Mouse (Mus musculus): Measurements from ENCODE around the gene Cox8b. TPM values are rescaled to one million over a fixed set of nuclear protein-coding genes. Genes with fewer than 3 reads are reported as not detected.
A peak's percentile ranks its signal among the peaks of the same experiment; 100 is the strongest.

The Cox8b gene
- polyA plus RNA-seq (2015; fragmentation: Nextera tagmentation; extraction: Ambion mirVana) = 1.9 and 3.2 TPM in 2 replicates

DNA sequence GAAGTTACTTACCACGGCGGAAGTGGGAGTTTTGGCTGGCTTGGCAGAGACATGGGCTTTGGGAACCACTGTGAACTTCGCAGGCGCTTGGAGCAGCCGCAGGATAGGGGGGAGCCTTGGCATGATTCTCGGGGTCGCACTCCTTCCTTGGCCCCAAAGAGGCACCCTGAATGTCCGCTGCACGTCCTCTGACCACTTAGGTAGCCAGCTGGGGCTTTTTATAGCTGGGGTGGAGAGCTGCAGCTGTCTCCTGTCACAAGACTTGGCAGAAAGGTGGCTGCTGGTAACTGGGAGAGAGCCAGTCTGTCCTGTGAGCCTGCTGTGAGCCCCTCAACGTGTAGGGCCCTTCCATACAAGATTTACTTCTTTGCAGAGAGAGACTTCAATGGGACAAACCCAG is at the start of gene Cox8b:
TSS of gene Cox8b (minus strand) at position 227 of the 400 bp plus-strand sequence.
- no peak for DNase-seq (ENCODE audit: low spot score)

GRCm38 (mm10) chr7:140949255-140949654 is 49.0 kb upstream of the Cox8b start:
- DNase-seq (ENCODE audit: low spot score) = no peak

- no peak for DNase-seq (ENCODE audit: low spot score)
Observed at GRCm38 (mm10) chr7:140948161-140948560, 47.9 kb upstream of the Cox8b start.

DNA sequence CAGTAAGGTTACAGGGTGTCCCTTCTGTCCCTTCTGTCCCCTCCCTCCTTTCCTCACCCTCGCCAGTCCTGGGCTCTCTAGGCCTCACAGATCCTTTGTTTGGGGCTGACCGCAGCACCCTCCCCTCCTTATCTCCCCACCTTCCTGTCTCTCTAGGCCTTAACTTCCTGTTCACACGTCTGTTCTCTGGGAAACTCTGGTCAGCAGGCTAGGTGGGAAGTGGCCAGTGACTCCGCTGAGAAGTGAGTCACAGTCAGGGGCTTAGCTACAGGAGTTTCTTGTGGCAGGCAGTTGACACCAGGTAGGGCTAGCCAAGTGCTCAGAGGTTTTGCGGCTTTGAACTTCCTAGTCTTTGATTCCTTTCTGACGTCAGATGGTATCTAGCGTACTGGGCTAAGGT is 46.7 kb upstream of the Cox8b start:
- peak; percentile 61 for DNase-seq (ENCODE audit: low spot score)

DNA sequence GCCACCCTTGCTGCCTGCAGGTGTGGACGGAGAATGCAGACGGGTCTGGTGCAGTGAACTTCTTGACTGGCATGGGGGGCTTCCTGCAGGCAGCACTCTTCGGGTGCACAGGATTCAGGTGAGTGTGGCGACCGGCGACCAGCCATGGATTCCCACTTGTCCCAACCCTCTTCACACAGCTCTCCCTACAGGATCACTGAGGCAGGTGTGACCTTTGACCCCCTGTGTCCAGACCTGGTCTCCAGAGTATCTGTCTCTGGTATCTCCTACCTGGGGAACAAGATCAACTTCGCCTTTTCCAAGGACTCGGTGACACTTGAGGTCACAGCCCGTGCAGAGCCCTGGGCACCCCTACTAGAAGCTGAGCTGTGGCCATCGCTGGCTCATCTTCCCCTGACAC is 46.1 kb upstream of the Cox8b start:
- no peak for DNase-seq (ENCODE audit: low spot score)

GRCm38 (mm10) chr7:140945247-140945646 is 45.0 kb upstream of the Cox8b start:
- DNase-seq (ENCODE audit: low spot score) = no peak

DNA sequence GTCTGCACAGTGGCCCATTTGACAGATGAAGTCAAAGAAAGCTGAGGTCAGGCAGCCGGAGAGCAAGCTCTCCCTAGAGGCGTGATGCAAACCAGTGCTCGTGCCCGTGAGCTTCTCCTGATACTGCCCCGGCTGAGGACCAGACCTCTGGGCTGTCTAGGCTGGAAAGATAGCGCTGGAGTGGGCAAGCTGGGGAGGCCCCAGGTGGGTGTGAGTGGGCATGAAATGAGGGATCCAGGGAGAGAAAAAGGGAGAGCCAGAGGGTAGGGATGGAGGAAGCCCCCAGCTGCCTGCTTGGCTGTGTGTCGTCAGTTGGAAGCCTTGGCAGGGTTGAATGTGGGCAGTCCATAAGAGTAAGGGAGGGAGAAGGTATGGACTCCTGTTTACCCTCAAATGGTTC is 44.0 kb upstream of the Cox8b start:
- DNase-seq (ENCODE audit: low spot score) = no peak

- DNase-seq (ENCODE audit: low spot score) = no peak
Observed at GRCm38 (mm10) chr7:140943356-140943755, 43.1 kb upstream of the Cox8b start.

DNA sequence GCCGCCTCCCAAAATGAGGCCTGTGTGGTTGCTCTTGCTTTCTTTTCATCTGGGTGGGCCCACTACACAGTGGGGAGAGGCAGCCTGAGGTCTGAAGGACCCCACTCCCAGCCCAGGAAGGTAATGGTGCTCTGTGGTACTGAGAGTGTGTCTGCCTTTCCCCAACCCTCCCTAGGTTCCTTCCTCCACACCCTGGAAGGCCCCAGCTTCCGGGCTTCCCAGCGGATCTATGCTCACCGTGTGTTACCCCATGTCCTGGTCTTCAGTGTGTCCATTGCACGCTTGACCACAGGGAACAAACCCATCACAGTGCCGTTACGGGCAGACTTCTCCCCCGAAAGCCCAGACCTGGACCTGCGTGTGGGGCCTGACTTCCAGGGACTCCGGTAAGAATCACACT is 42.6 kb upstream of the Cox8b start:
- DNase-seq (ENCODE audit: low spot score) = no peak

DNA sequence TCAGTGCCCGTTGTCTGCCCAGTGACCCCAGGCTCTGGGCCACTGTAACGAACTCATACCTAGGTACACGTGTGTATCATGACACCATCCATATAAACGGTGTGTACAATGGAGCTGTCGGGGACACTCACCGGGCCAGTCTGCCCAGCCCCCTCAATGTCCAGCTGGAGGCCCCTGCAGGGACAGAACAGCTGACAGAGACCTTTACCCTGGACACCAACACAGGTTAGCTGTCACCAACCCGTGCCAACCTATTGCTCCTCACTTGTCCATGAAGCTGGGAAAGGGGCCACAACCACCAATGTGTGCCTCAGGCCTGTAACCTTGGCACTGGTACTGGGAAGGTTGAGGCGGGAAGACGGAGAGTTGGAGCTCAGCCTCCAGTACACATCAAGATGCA is 42.1 kb upstream of the Cox8b start:
- no peak for DNase-seq (ENCODE audit: low spot score)

- DNase-seq (ENCODE audit: low spot score) = peak; percentile 86
Observed at GRCm38 (mm10) chr7:140941222-140942051, 41.2 kb upstream of the Cox8b start, which contains the start of gene Pgghg. Gene Pgghg, plus strand, starts transcription at chr7:140941391.

- no peak for DNase-seq (ENCODE audit: low spot score)
Observed at GRCm38 (mm10) chr7:140939669-140940171, 39.5 kb upstream of the Cox8b start.

DNA sequence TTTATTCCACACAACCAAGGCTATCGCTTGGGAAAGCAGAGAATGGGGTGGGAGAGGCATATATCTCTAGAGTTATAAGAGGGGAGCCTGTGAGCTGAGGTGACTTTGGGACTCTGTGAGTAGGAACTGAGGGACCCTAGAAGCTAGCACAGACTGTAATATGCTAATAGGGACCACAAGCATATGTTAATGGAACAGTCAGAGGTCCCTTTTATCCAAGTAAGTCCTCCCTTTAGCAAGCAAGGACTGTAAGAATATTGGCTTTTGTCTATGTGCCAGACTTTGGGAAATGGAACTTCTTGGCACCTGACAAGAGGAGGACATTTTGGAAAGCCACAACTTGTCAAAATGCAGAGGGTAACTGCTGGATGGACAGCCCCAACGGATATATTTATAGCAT is 38.6 kb upstream of the Cox8b start:
- no peak for DNase-seq (ENCODE audit: low spot score)

DNA sequence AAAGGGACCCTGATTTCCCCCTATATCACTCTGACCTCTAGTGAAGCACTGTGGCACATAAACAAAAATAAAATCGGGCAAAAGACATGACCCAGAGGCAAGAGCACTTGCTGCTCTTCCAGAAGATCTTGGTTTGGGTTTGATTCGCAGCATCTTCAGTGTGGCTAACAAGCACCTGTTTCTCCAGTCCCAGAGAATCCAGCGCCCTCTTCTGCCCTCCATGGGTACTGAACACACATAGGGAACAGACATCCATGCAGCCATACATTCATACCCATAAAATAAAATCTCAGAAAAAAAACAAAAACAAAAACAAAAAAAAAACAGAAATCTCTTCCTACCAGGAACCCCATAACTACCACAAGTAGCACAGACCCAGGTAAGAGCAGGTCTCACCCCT is 38.2 kb upstream of the Cox8b start:
- DNase-seq (ENCODE audit: low spot score) = no peak

GRCm38 (mm10) chr7:140927181-140927580 is 26.9 kb upstream of the Cox8b start:
- DNase-seq (ENCODE audit: low spot score) = no peak

- peak; percentile 32 for DNase-seq (ENCODE audit: low spot score)
Observed at GRCm38 (mm10) chr7:140923070-140923775, 23.0 kb upstream of the Cox8b start.

DNA sequence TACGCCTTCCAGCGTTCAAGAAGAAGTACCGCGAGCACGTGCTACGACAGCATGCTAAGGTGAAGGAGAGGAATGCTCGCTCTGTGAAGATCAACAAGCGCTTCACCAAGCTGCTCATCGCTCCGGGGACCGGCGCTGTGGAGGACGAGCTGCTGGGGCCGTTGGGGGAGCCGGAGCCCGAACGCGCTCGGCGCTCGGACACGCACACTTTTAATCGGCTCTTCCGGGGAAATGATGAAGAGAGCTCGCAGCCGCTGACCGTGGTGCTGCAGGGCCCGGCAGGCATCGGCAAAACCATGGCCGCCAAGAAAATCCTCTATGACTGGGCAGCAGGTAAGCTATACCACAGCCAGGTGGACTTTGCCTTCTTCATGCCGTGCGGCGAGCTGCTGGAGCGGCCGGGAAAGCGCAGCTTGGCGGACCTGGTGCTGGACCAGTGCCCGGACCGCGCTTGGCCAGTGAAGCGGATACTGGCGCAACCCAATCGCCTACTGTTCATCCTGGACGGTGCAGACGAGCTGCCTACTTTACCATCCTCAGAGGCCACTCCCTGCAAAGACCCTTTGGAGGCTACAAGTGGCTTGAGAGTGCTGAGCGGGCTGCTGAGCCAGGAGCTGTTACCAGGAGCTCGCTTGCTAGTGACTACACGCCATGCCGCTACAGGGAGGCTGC is 22.3 kb upstream of the Cox8b start:
- peak; percentile 18 for DNase-seq (ENCODE audit: low spot score)

DNA sequence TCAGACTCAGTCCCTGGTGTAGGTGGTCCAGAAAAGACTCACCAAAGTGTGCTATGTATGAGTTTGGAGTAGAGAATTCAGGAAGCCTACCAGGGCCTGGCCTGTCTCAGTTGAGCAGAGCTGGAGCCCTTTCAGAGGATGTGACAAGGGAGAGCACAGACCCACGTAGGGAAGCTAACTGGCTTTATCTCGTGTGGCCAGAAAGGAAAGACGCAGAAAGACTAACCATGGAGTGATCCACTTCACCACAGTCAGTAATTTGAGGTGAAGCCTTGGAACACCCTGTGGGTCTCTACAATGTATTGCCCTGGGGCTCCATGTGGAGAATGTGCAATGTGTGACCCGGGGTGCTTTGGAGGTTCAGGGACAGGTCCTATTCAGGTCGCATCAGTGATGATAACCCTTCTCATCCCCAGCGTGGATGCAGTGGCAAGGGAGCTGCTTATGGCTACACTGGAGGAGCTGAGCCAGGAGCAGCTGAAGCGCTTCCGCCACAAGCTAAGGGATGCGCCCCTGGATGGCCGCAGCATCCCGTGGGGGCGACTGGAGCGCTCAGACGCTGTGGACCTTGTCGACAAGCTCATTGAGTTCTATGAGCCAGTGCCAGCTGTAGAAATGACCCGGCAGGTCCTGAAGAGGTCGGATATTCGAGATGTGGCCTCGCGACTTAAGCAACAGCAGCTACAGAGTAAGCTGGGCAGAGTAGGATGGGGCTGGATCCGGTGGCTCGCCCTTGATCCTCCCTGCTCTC is 21.2 kb upstream of the Cox8b start:
- DNase-seq (ENCODE audit: low spot score) = no peak

- no peak for DNase-seq (ENCODE audit: low spot score)
Observed at GRCm38 (mm10) chr7:140920418-140921029, 20.3 kb upstream of the Cox8b start, which contains the start of gene Nlrp6. Gene Nlrp6, plus strand, starts transcription at chr7:140920902.

- no peak for DNase-seq (ENCODE audit: low spot score)
Observed at GRCm38 (mm10) chr7:140919911-140920310, 19.7 kb upstream of the Cox8b start.
